9 mouse cellular contexts compared by ENCODE assay signal in genomic region chr17:32209752-32210151, GRCm38 (mm10). TPM values are rescaled to one million over a fixed set of nuclear protein-coding genes. Genes with fewer than 3 reads are reported as not detected.
DNase-seq lines count a peak whose midpoint lies in the region; ATAC-seq lines count a peak whose summit lies in the region.
"Had no signal": no experiment of that assay in that cellular context is flagged by ENCODE, and none has a peak within 500 bp of the region (broad histone marks: within the 10 kb centered on the region; RNA-seq: fewer than 3 reads in every experiment).

No protein-coding gene starts in this region.

- WGBS in intestine, embryonic 15.5 days, result 41% methylated on average over 3 of the region's 3 CpGs
- WGBS in liver, embryonic 12.5 days (ENCODE audit: insufficient replicate concordance), result 73% methylated on average over 3 of the region's 3 CpGs

- no peak overlapping the region for H3K4me3 ChIP-seq in intestine, embryonic 15.5 days (replicated peaks)
- H3K4me3 ChIP-seq in liver, embryonic 12.5 days, result no peak overlapping the region

- no peaks in the 10 kb centered on the region for H3K9me3 ChIP-seq in intestine, embryonic 15.5 days
- no peaks in the 10 kb centered on the region for H3K9me3 ChIP-seq in liver, embryonic 12.5 days (replicated peaks)

- H3K36me3 ChIP-seq in intestine, embryonic 15.5 days, result peaks cover 47% of the 10 kb centered on the region
- peaks cover 99% of the 10 kb centered on the region for H3K36me3 ChIP-seq in liver, embryonic 12.5 days

- H3K27ac ChIP-seq in intestine, embryonic 15.5 days, result 0 out of 2 replicates have a peak overlapping the region, but pooled peaks have one; percentile 10
- no peak overlapping the region for H3K27ac ChIP-seq in liver, embryonic 12.5 days

- 0 out of 2 replicates have a peak, but pooled peaks cover 2% of the 10 kb centered on the region for H3K4me1 ChIP-seq in intestine, embryonic 15.5 days (replicated peaks)
- no peaks in the 10 kb centered on the region for H3K4me1 ChIP-seq in liver, embryonic 12.5 days

- H3K4me2 ChIP-seq in intestine, embryonic 15.5 days (replicated peaks), result no peak overlapping the region
- no peak overlapping the region for H3K4me2 ChIP-seq in liver, embryonic 12.5 days

- DNase-seq in right cerebral cortex, adult 18-20 months, result peak; percentile 58
- DNase-seq in right cerebral cortex, postnatal 36 days (ENCODE audit: low spot score in 2 of 2), result no peak
- peak; percentile 72 for DNase-seq in brain, adult 2 months (ENCODE audit: low read depth, low spot score)
- DNase-seq in frontal cortex, postnatal 36 days (ENCODE audit: low spot score in 2 of 2), result peak; percentile 52 to 71
- DNase-seq in ovary, postnatal 14 days (ENCODE audit: low spot score), result peak; percentile 56

- H3K27me3 ChIP-seq in intestine, embryonic 15.5 days (replicated peaks), result no peaks in the 10 kb centered on the region
- no peaks in the 10 kb centered on the region for H3K27me3 ChIP-seq in liver, embryonic 12.5 days (replicated peaks)

- no peak overlapping the region for H3K9ac ChIP-seq in intestine, embryonic 15.5 days
- H3K9ac ChIP-seq in liver, embryonic 12.5 days, result no peak overlapping the region

- peak; percentile 56; the same call in 1 of the 2 replicates for ATAC-seq in intestine, embryonic 15.5 days
- ATAC-seq in liver, embryonic 12.5 days, result 0 out of 2 replicates have a peak, but pooled peaks have one; percentile 51
- no peak for ATAC-seq in monocyte, adult 5-6 weeks (replicated peaks; ENCODE audit: insufficient number of reproducible peaks, low FRiP score, low TSS enrichment, poor library complexity, severe bottlenecking)

RNA-seq across cellular contexts. Expression of gene Ephx3, which starts 20.4 kb away (rescaled TPM):
- polyA plus RNA-seq in intestine, embryonic 15.5 days (2015; fragmentation: Nextera tagmentation; extraction: Ambion mirVana), result 0.14 and 0.16 TPM in 2 replicates
- polyA plus RNA-seq in liver, embryonic 12.5 days (2016; fragmentation: Nextera tagmentation; extraction: Ambion mirVana), result 0.10 and 0.13 TPM in 2 replicates
- 0.68 TPM in 1 of 3 replicates, not detected in the others for total RNA-seq in monocyte, adult 5-6 weeks (2017)
- total RNA-seq: hematopoietic stem cell, adult 5-6 weeks had no signal

RNA-seq across cellular contexts. Expression of gene Notch3, which starts 43.1 kb away (rescaled TPM):
- polyA plus RNA-seq in intestine, embryonic 15.5 days (2015; fragmentation: Nextera tagmentation; extraction: Ambion mirVana), result 8.1 and 8.3 TPM in 2 replicates
- 1.7 and 2.3 TPM in 2 replicates for polyA plus RNA-seq in liver, embryonic 12.5 days (2016; fragmentation: Nextera tagmentation; extraction: Ambion mirVana)
- not detected in 3 replicates for total RNA-seq in monocyte, adult 5-6 weeks (2017)

Comparison
In these comparisons a context has a peak if more than half of its experiments do, and no peak if none do; other contexts are left out.
1. DNase-seq: peak in right cerebral cortex, adult 18-20 months (single experiment), brain, adult 2 months (single experiment), frontal cortex, postnatal 36 days (2 of 2) and ovary, postnatal 14 days (single experiment); none in right cerebral cortex, postnatal 36 days (0 of 2).